Mouse (Mus musculus) testis, adult 2 months (tissue): Measurements from ENCODE around the gene Tcf20.

Source experiments
- CTCF ChIP-seq: fragments of 200-500 bp; IDR thresholded peaks from 2 replicates; pipeline ENCODE4 v1.5.1; 2012; ENCODE audit warnings: low read depth, mild to moderate bottlenecking, inconsistent platforms, low read length, moderate library complexity; ENCODE audit not compliant: control insufficient read depth, insufficient read depth, insufficient replicate concordance
- POLR2A ChIP-seq: fragments of 200-500 bp; IDR thresholded peaks from 2 replicates; pipeline ENCODE4 v1.6.1; 2012; ENCODE audit warnings: low read depth, mild to moderate bottlenecking, inconsistent platforms, low read length, moderate library complexity; ENCODE audit not compliant: control insufficient read depth

- TF ChIP-seq CTCF (no peak), POLR2A (no peak)
These were observed 3.1 kb downstream of the Tcf20 start for GRCm38 (mm10) chr15:82984574-82984973.
